Mouse (Mus musculus) ES-Bruce4 (cell line): ENCODE measurements around the gene Eno2. TPM values are rescaled to one million over a fixed set of nuclear protein-coding genes. Genes with fewer than 3 reads are reported as not detected.

Source experiments
- H3K27ac ChIP-seq: 2 replicates; pipeline ENCODE4 v1.5.1; 2012; ENCODE audit warnings: low read length, inconsistent platforms; ENCODE audit not compliant: insufficient read depth
- H3K27me3 ChIP-seq: 2 replicates; pipeline ENCODE4 v1.6.1; 2012; ENCODE audit warnings: mild to moderate bottlenecking, low read length, inconsistent platforms; ENCODE audit not compliant: control insufficient read depth, poor library complexity, insufficient read depth, severe bottlenecking
- H3K36me3 ChIP-seq: 2 replicates; pipeline ENCODE4 v1.6.1; 2012; ENCODE audit warnings: inconsistent platforms, mild to moderate bottlenecking, low read length, moderate library complexity; ENCODE audit not compliant: control insufficient read depth, poor library complexity, insufficient read depth, severe bottlenecking
- H3K4me1 ChIP-seq: one replicate; pipeline ENCODE4 v1.8.1; 2011; ENCODE audit warnings: low read length; ENCODE audit not compliant: control insufficient read depth, insufficient read depth
- H3K4me3 ChIP-seq: 2 replicates; pipeline ENCODE4 v1.5.1; 2011; ENCODE audit warnings: low read depth, mild to moderate bottlenecking, low read length
- H3K9ac ChIP-seq: 2 replicates; pipeline ENCODE4 v1.6.1; 2012; ENCODE audit warnings: low read depth, mild to moderate bottlenecking, inconsistent platforms; ENCODE audit not compliant: poor library complexity, severe bottlenecking
- H3K9me3 ChIP-seq: replicated peaks from 2 replicates; pipeline ENCODE4 v1.6.1; 2012; ENCODE audit warnings: mild to moderate bottlenecking, low read length, inconsistent platforms; ENCODE audit not compliant: control insufficient read depth, poor library complexity, insufficient read depth, severe bottlenecking
- CTCF ChIP-seq: IDR thresholded peaks from one replicate; pipeline ENCODE4 v1.8.1; 2011; ENCODE audit warnings: low read depth, low read length
- EP300 ChIP-seq: IDR thresholded peaks from 2 replicates; pipeline ENCODE4 v1.6.1; 2011; ENCODE audit warnings: low read depth, low read length; ENCODE audit not compliant: insufficient read depth
- POLR2A ChIP-seq: IDR thresholded peaks from one replicate; pipeline ENCODE4 v1.8.1; 2011; ENCODE audit warnings: low read length; ENCODE audit not compliant: insufficient read depth
- polyA plus RNA-seq: library from polyadenylated mRNA; stranded (reverse); fragments of >200 nt; gene quantifications from 2 replicates; pipeline ENCODE4 v1.2.4, GENCODE M21; 2011; ENCODE audit warnings: low read depth; ENCODE audit not compliant: missing spikeins, insufficient read depth, insufficient read length

Eno2 gene
- polyA plus RNA-seq, 1 experiment: 7.4 TPM

DNA sequence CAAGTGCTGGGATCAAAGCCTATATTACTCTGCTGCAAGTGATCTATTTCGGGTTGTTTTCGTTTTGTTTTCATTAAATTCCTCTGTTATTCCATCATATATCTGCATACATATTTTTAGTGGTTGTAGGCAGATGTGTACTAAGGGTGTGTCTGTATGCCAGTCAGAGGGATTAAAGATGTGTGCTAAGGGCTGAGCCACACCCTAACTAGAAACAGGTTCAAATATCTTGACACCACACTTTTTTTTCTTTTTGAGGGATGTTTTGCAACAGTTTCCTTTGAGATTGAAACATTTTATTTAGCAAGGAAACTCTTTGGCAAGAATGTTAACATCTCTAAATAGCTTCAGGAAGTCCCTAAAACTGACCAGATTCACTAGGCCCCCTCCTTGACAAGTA lies 26.7 kb upstream of the Eno2 start:
- Histone ChIP-seq H3K4me3 (no peak overlapping the region), H3K36me3 (peaks cover 5% of the 10 kb centered on the region), H3K4me1 (peaks cover 3% of the 10 kb centered on the region), H3K27me3 (no peaks in the 10 kb centered on the region), H3K9ac (peak overlapping the region; percentile 75), H3K9me3 (no peaks in the 10 kb centered on the region), H3K27ac (peak overlapping the region; percentile 100)
- TF ChIP-seq EP300 (no peak), CTCF (no peak), POLR2A (no peak)

DNA sequence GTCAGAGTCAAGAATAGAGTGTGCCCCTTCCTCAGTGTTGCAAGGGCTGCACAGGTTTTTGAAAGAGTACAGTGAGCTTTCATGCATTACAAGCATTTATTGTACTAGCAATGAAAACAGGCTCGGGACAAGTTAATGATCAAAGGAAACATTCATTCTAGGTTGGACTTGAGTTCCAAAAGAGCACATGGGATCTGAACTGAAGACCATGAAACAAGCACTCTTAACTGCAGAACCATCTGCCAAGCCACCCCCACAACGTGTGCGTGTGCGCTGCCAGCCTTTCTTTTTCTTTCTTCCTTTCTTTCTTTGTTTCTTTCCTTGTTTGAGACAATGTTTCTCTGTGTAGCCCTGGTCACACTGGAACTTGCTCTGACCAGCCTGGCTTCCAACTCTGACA lies 26.3 kb upstream of the Eno2 start:
- Histone ChIP-seq H3K36me3 (peaks cover 5% of the 10 kb centered on the region), H3K9ac (0 out of 2 replicates have a peak overlapping the region, but pooled peaks have one; percentile 75), H3K9me3 (no peaks in the 10 kb centered on the region), H3K27ac (peak overlapping the region; percentile 100), H3K4me3 (no peak overlapping the region), H3K27me3 (no peaks in the 10 kb centered on the region), H3K4me1 (peaks cover 3% of the 10 kb centered on the region)
- TF ChIP-seq POLR2A: no peak
- no peak for TF ChIP-seq EP300
- no peak for TF ChIP-seq CTCF

- no peak for TF ChIP-seq EP300
- TF ChIP-seq CTCF: no peak
- TF ChIP-seq POLR2A: no peak
- H3K9me3 ChIP-seq: no peaks in the 10 kb centered on the region
- peaks cover 3% of the 10 kb centered on the region for H3K4me1 ChIP-seq
- no peak overlapping the region for H3K27ac ChIP-seq
- H3K4me3 ChIP-seq: no peak overlapping the region
- H3K27me3 ChIP-seq: no peaks in the 10 kb centered on the region
- peaks cover 5% of the 10 kb centered on the region for H3K36me3 ChIP-seq
- H3K9ac ChIP-seq: no peak overlapping the region
Observed at GRCm38 (mm10) chr6:124791911-124792310, 22.4 kb upstream of the Eno2 start.

DNA sequence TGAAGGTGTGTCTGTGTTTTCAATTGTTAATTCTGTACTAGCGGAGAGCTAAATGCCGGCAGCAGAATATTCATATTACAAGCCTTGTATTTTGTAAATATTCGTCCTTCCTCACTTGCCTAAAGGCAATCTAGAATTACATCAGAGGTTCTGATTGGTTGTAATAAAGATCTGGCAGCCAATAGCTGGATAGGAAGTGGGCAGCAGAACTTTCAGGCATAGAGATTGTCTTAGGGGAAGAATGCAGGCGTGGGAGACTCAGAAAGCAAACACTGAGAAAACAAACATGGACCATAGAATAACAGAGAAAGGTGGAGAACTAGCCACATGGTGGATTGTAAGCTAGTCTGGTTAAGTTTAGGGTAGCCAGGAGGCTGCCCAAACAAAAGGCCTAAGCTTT lies 20.6 kb upstream of the Eno2 start:
- TF ChIP-seq CTCF: no peak
- TF ChIP-seq EP300: no peak
- no peak for TF ChIP-seq POLR2A
- Histone ChIP-seq H3K36me3 (no peaks in the 10 kb centered on the region), H3K4me3 (no peak overlapping the region), H3K9ac (peak overlapping the region; percentile 22; the same call in 1 of the 2 replicates), H3K27me3 (no peaks in the 10 kb centered on the region), H3K4me1 (no peaks in the 10 kb centered on the region), H3K9me3 (no peaks in the 10 kb centered on the region), H3K27ac (peak overlapping the region; percentile 60)

GRCm38 (mm10) chr6:124789519-124789918 lies 20.0 kb upstream of the Eno2 start:
- H3K9ac ChIP-seq: no peak overlapping the region
- no peaks in the 10 kb centered on the region for H3K36me3 ChIP-seq
- peak overlapping the region; percentile 52; the same call in 1 of the 2 replicates for H3K27ac ChIP-seq
- H3K4me1 ChIP-seq: no peaks in the 10 kb centered on the region
- no peak overlapping the region for H3K4me3 ChIP-seq
- no peaks in the 10 kb centered on the region for H3K9me3 ChIP-seq
- no peaks in the 10 kb centered on the region for H3K27me3 ChIP-seq
- TF ChIP-seq EP300 (no peak), POLR2A (no peak), CTCF (no peak)

DNA sequence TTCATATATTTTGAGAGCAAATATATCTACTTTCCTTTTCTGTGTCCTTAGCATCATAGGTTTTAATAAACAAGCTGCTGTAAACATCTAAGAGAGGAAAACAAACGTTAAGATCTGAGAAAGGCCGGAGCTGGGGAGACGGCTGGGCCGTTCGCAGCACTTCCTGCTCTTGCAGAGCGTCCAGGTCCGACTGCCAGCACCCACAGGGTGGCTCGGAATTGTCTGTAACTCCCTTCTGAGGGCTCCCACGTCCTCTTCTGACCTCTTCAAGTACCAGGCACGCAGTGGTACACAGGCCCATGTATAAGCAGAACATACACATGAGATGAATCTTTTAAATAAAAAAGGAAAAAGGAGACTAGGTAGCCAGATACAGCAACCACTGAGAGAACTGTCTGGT lies 18.2 kb upstream of the Eno2 start:
- no peaks in the 10 kb centered on the region for H3K27me3 ChIP-seq
- no peak overlapping the region for H3K27ac ChIP-seq
- H3K9ac ChIP-seq: no peak overlapping the region
- H3K36me3 ChIP-seq: no peaks in the 10 kb centered on the region
- H3K9me3 ChIP-seq: no peaks in the 10 kb centered on the region
- TF ChIP-seq POLR2A (no peak), CTCF (no peak), EP300 (no peak)
- no peaks in the 10 kb centered on the region for H3K4me1 ChIP-seq
- H3K4me3 ChIP-seq: no peak overlapping the region
